Mouse (Mus musculus) limb, embryonic 14.5 days (tissue): ENCODE measurements around the gene Gsg1l. TPM values are rescaled to one million over a fixed set of nuclear protein-coding genes. Genes with fewer than 3 reads are reported as not detected.

Experiments used
- ATAC-seq: fragments of 200-750 bp; cut with Nextera tagmentation; 2 replicates; pipeline ENCODE4 v1.8.0; 2017; ENCODE audit warnings: low read depth, moderate number of reproducible peaks, moderate TSS enrichment; ENCODE audit not compliant: low FRiP score
- DNase-seq: peaks from one replicate; pipeline ENCODE4 v3.0.0-alpha.2; 2015; ENCODE audit warnings: low spot score
- H3K27ac ChIP-seq: fragments of 300-500 bp; sonication (generic); replicated peaks from 2 replicates; pipeline ENCODE4 v1.5.1; 2014; ENCODE audit warnings: low read depth, mild to moderate bottlenecking, low read length, moderate library complexity, mixed read lengths
- H3K27me3 ChIP-seq: fragments of 300-500 bp; sonication (generic); 2 replicates; pipeline ENCODE4 v1.6.1; 2014; ENCODE audit warnings: low read length, mixed read lengths; ENCODE audit not compliant: control insufficient read depth, insufficient read depth
- H3K36me3 ChIP-seq: fragments of 300-500 bp; sonication (generic); 2 replicates; pipeline ENCODE4 v1.6.1; 2014; ENCODE audit warnings: mild to moderate bottlenecking, low read length, moderate library complexity, mixed read lengths; ENCODE audit not compliant: control insufficient read depth, insufficient read depth
- H3K4me1 ChIP-seq: fragments of 300-500 bp; sonication (generic); 2 replicates; pipeline ENCODE4 v1.6.1; 2014; ENCODE audit warnings: antibody characterized with exemption, low read length, mixed read lengths; ENCODE audit not compliant: control insufficient read depth, insufficient read depth
- H3K4me2 ChIP-seq: fragments of 300-500 bp; sonication (generic); replicated peaks from 2 replicates; pipeline ENCODE4 v1.6.1; 2014; ENCODE audit warnings: low read depth, mild to moderate bottlenecking, low read length, moderate library complexity; ENCODE audit not compliant: severe bottlenecking
- H3K4me3 ChIP-seq: fragments of 300-500 bp; sonication (generic); replicated peaks from 2 replicates; pipeline ENCODE4 v1.5.1; 2014; ENCODE audit warnings: low read length
- H3K9ac ChIP-seq: fragments of 300-500 bp; sonication (generic); 2 replicates; pipeline ENCODE4 v1.6.1; 2014; ENCODE audit warnings: mild to moderate bottlenecking, low read depth, low read length, moderate library complexity; ENCODE audit not compliant: severe bottlenecking
- H3K9me3 ChIP-seq: fragments of 300-500 bp; sonication (generic); 2 replicates; pipeline ENCODE4 v1.6.1; 2016; ENCODE audit warnings: low read length; ENCODE audit not compliant: control insufficient read depth
- POLR2A ChIP-seq: fragments of 200-500 bp; IDR thresholded peaks from 2 replicates; pipeline ENCODE4 v1.8.0; 2012; ENCODE audit warnings: inconsistent platforms, mild to moderate bottlenecking, moderate library complexity, borderline replicate concordance; ENCODE audit not compliant: insufficient read depth, insufficient read length; ENCODE audit errors: extremely low read depth
- WGBS: fragments of 180-500 bp; shearing (Covaris S2); extraction: QIAGEN DNeasy Blood & Tissue Kit; methylation state at CpG from one replicate; pipeline ENCODE4 v1.1.7; 2014; 5-methylcytosine and 5-hydroxymethylcytosine counted together
- polyA plus RNA-seq, 2 experiments: library from polyadenylated mRNA; depleted of rRNA in 1 of 2; stranded (reverse) in 1 of 2; unstranded in 1 of 2; fragments of >200 nt; fragmentation: Nextera tagmentation in 1 of 2; extraction: Ambion mirVana in 1 of 2; gene quantifications; 2 replicates each; pipeline versions ENCODE4 v1.2.1 to v1.2.3; 2012 to 2014

The Gsg1l gene
- polyA plus RNA-seq, 2 experiments: 2.4 to 4.3 TPM

- no peak for ATAC-seq
- Histone ChIP-seq H3K4me2 (no peak overlapping the region), H3K4me3 (no peak overlapping the region), H3K36me3 (no peaks in the 10 kb centered on the region), H3K9ac (no peak overlapping the region), H3K27me3 (no peaks in the 10 kb centered on the region), H3K9me3 (no peaks in the 10 kb centered on the region), H3K27ac (no peak overlapping the region), H3K4me1 (no peaks in the 10 kb centered on the region)
- DNase-seq: no peak
- TF ChIP-seq POLR2A: no peak
- 100% methylated on average over 1 of the region's 1 CpGs for WGBS
These were observed 86.1 kb downstream of the Gsg1l start for GRCm38 (mm10) chr7:125996151-125996550.

- DNase-seq (no peak), ATAC-seq (no peak)
- Histone ChIP-seq H3K4me2 (no peak overlapping the region), H3K9ac (no peak overlapping the region), H3K27me3 (no peaks in the 10 kb centered on the region), H3K4me1 (no peaks in the 10 kb centered on the region), H3K36me3 (no peaks in the 10 kb centered on the region), H3K4me3 (no peak overlapping the region), H3K9me3 (no peaks in the 10 kb centered on the region), H3K27ac (no peak overlapping the region)
- WGBS: 59% methylated on average over 6 of the region's 6 CpGs
- TF ChIP-seq POLR2A: no peak
These were observed 89.8 kb downstream of the Gsg1l start for GRCm38 (mm10) chr7:125992356-125992891.

- Histone ChIP-seq H3K9me3 (no peaks in the 10 kb centered on the region), H3K9ac (no peak overlapping the region), H3K27ac (no peak overlapping the region), H3K27me3 (no peaks in the 10 kb centered on the region), H3K4me1 (no peaks in the 10 kb centered on the region), H3K4me2 (no peak overlapping the region), H3K4me3 (no peak overlapping the region), H3K36me3 (no peaks in the 10 kb centered on the region)
- no peak for TF ChIP-seq POLR2A
- WGBS: 52% methylated on average over 2 of the region's 2 CpGs
- DNase-seq: no peak
- ATAC-seq: no peak
These were observed 90.4 kb downstream of the Gsg1l start for GRCm38 (mm10) chr7:125991846-125992245.

- 87% methylated on average over 7 of the region's 7 CpGs for WGBS
- no peak for TF ChIP-seq POLR2A
- H3K9ac ChIP-seq: no peak overlapping the region
These were observed 92.2 kb downstream of the Gsg1l start for GRCm38 (mm10) chr7:125989969-125990368.

GRCm38 (mm10) chr7:125989489-125989888 lies 92.7 kb downstream of the Gsg1l start:
- Histone ChIP-seq H3K4me1 (no peaks in the 10 kb centered on the region), H3K36me3 (no peaks in the 10 kb centered on the region), H3K9ac (no peak overlapping the region), H3K4me3 (no peak overlapping the region), H3K9me3 (no peaks in the 10 kb centered on the region), H3K27me3 (no peaks in the 10 kb centered on the region), H3K27ac (no peak overlapping the region), H3K4me2 (no peak overlapping the region)
- ATAC-seq (no peak), DNase-seq (no peak)
- no peak for TF ChIP-seq POLR2A
- WGBS: 28% methylated on average over 4 of the region's 4 CpGs

More at GRCm38 (mm10) chr7:125989969-125990368, 92.2 kb downstream of the Gsg1l start:
- Histone ChIP-seq H3K27me3 (no peaks in the 10 kb centered on the region), H3K4me2 (no peak overlapping the region), H3K4me3 (no peak overlapping the region), H3K27ac (no peak overlapping the region), H3K9me3 (no peaks in the 10 kb centered on the region), H3K4me1 (no peaks in the 10 kb centered on the region), H3K36me3 (no peaks in the 10 kb centered on the region)
- ATAC-seq (no peak), DNase-seq (no peak)

GRCm38 (mm10) chr7:125988326-125988725 lies 93.9 kb downstream of the Gsg1l start:
- H3K9me3 ChIP-seq: no peaks in the 10 kb centered on the region
- H3K27me3 ChIP-seq: no peaks in the 10 kb centered on the region
- WGBS: 85% methylated on average over 3 of the region's 3 CpGs
- no peak overlapping the region for H3K4me3 ChIP-seq
- no peak overlapping the region for H3K4me2 ChIP-seq
- DNase-seq: no peak
- no peak overlapping the region for H3K9ac ChIP-seq
- H3K27ac ChIP-seq: no peak overlapping the region
- no peaks in the 10 kb centered on the region for H3K36me3 ChIP-seq
- no peak for ATAC-seq
- TF ChIP-seq POLR2A: no peak
- no peaks in the 10 kb centered on the region for H3K4me1 ChIP-seq
